Mouse (Mus musculus) hindbrain, embryonic 16.5 days (tissue): ENCODE measurements around the gene Btbd35f20. TPM values are rescaled to one million over a fixed set of nuclear protein-coding genes. Genes with fewer than 3 reads are reported as not detected.
"Not testable (repeated sequence)": the region's sequence is repeated elsewhere in the genome, so short reads cannot be mapped to it uniquely, and the experiment has no call there.

Experiments
- ATAC-seq: fragments of 200-750 bp; cut with Nextera tagmentation; 2 replicates; pipeline ENCODE4 v1.8.0; 2017; ENCODE audit warnings: moderate TSS enrichment, moderate library complexity
- H3K27ac ChIP-seq: fragments of 300-500 bp; sonication (generic); 2 replicates; pipeline ENCODE4 v1.5.1; 2014; ENCODE audit warnings: low read depth, mild to moderate bottlenecking, control low read depth, low read length, moderate library complexity
- H3K27me3 ChIP-seq: fragments of 300-500 bp; sonication (generic); replicated peaks from 2 replicates; pipeline ENCODE4 v1.6.1; 2014; ENCODE audit warnings: low read length; ENCODE audit not compliant: control insufficient read depth, insufficient read depth
- H3K36me3 ChIP-seq: fragments of 300-500 bp; sonication (generic); 2 replicates; pipeline ENCODE4 v1.6.1; 2014; ENCODE audit warnings: mild to moderate bottlenecking, low read length, moderate library complexity, mixed read lengths; ENCODE audit not compliant: control insufficient read depth, insufficient read depth
- H3K4me1 ChIP-seq: fragments of 300-500 bp; sonication (generic); 2 replicates; pipeline ENCODE4 v1.6.1; 2014; ENCODE audit warnings: low read depth, low read length; ENCODE audit not compliant: control insufficient read depth, insufficient read depth
- H3K4me2 ChIP-seq: fragments of 300-500 bp; sonication (generic); 2 replicates; pipeline ENCODE4 v1.6.1; 2014; ENCODE audit warnings: mild to moderate bottlenecking, low read length, control low read depth, moderate library complexity
- H3K4me3 ChIP-seq: fragments of 300-500 bp; sonication (generic); 2 replicates; pipeline ENCODE4 v1.5.1; 2014; ENCODE audit warnings: mild to moderate bottlenecking, low read length, control low read depth, moderate library complexity
- H3K9ac ChIP-seq: fragments of 300-500 bp; sonication (generic); 2 replicates; pipeline ENCODE4 v1.6.1; 2014; ENCODE audit warnings: low read depth, mild to moderate bottlenecking, control low read depth, low read length, moderate library complexity
- H3K9me3 ChIP-seq: fragments of 300-500 bp; sonication (generic); 2 replicates; pipeline ENCODE4 v1.6.1; 2014; ENCODE audit warnings: mild to moderate bottlenecking, low read length, moderate library complexity; ENCODE audit not compliant: control insufficient read depth
- WGBS: fragments of 180-500 bp; shearing (Covaris S2); extraction: QIAGEN DNeasy Blood & Tissue Kit; methylation state at CpG from one replicate; pipeline ENCODE4 v1.1.7; 2014; 5-methylcytosine and 5-hydroxymethylcytosine counted together
- polyA plus RNA-seq: library from polyadenylated mRNA; unstranded; fragments of >200 nt; fragmentation: Nextera tagmentation; extraction: Ambion mirVana; gene quantifications from 2 replicates; pipeline ENCODE4 v1.2.1, GENCODE M21; 2015

The Btbd35f20 gene
- not detected in 2 replicates for polyA plus RNA-seq

- not testable (repeated sequence) for H3K27me3 ChIP-seq, H3K27ac ChIP-seq, H3K9ac ChIP-seq, H3K36me3 ChIP-seq, H3K4me2 ChIP-seq, ATAC-seq, H3K4me3 ChIP-seq, H3K4me1 ChIP-seq, H3K9me3 ChIP-seq
- WGBS, result no CpG with 5 or more reads among the region's 4 CpGs
Measured at GRCm38 (mm10) chrX:4291145-4291544, at the start of gene Btbd35f20. TSS of gene Btbd35f20 (minus strand) at chrX:4291245.

Other genes starting within 250 kb of the Btbd35f20 start
- gene Btbd35f28, start 94.7 kb downstream of the Btbd35f20 start, polyA plus RNA-seq, result not detected in 2 replicates
- gene Btbd35f17, start 79.4 kb upstream of the Btbd35f20 start, polyA plus RNA-seq, result not detected in 2 replicates